Mouse (Mus musculus): ENCODE results near the gene Sox8. TPM values are rescaled to one million over a fixed set of nuclear protein-coding genes. Genes with fewer than 3 reads are reported as not detected.

Gene Sox8
- polyA plus RNA-seq, 1 experiment from 2014 or later = 25.1 TPM

GRCm38 (mm10) chr17:25565244-25565643 is 5.2 kb downstream of the Sox8 start:
- ATAC-seq = peak; percentile 25; the same call in 1 of the 2 replicates
- Histone ChIP-seq H3K9ac (ENCODE audit: low read depth, low read length) (no peak overlapping the region; the same call in 1 of the 2 replicates), H3K4me3 (ENCODE audit: low read length) (no peak overlapping the region; the same call in 1 of the 2 replicates), H3K9me3 (ENCODE audit: control insufficient read depth, low read length) (no peaks in the 10 kb centered on the region), H3K27me3 (replicated peaks; ENCODE audit: control insufficient read depth, insufficient read depth, low read length) (peaks cover 6% of the 10 kb centered on the region), H3K27ac (ENCODE audit: low read depth, low read length) (peak overlapping the region; percentile 76), H3K4me2 (ENCODE audit: low read length) (peak overlapping the region; percentile 43), H3K4me1 (ENCODE audit: control insufficient read depth, insufficient read depth, low read depth, low read length) (peaks cover 12% of the 10 kb centered on the region), H3K36me3 (ENCODE audit: control insufficient read depth, insufficient read depth, low read length) (no peaks in the 10 kb centered on the region)
- WGBS = 20% methylated on average over 6 of the region's 6 CpGs

- Histone ChIP-seq H3K4me3 (ENCODE audit: low read length) (no peak overlapping the region), H3K27ac (ENCODE audit: low read depth, low read length) (peak overlapping the region; percentile 69; the same call in 1 of the 2 replicates), H3K9ac (ENCODE audit: low read depth, low read length) (no peak overlapping the region), H3K4me1 (ENCODE audit: control insufficient read depth, insufficient read depth, low read depth, low read length) (peaks cover 6% of the 10 kb centered on the region; the same call in 1 of the 2 replicates), H3K27me3 (replicated peaks; ENCODE audit: control insufficient read depth, insufficient read depth, low read length) (peaks cover 4% of the 10 kb centered on the region), H3K4me2 (ENCODE audit: low read length) (0 out of 2 replicates have a peak overlapping the region, but pooled peaks have one; percentile 7), H3K9me3 (ENCODE audit: control insufficient read depth, low read length) (no peaks in the 10 kb centered on the region), H3K36me3 (ENCODE audit: control insufficient read depth, insufficient read depth, low read length) (no peaks in the 10 kb centered on the region)
- ATAC-seq = no peak
- WGBS = 61% methylated on average over 5 of the region's 5 CpGs
These were observed 6.0 kb downstream of the Sox8 start for GRCm38 (mm10) chr17:25564481-25564880.

- Histone ChIP-seq H3K36me3 (ENCODE audit: control insufficient read depth, insufficient read depth, low read length) (no peaks in the 10 kb centered on the region), H3K4me2 (ENCODE audit: low read length) (no peak overlapping the region), H3K27ac (ENCODE audit: low read depth, low read length) (peak overlapping the region; percentile 78), H3K9me3 (ENCODE audit: control insufficient read depth, low read length) (no peaks in the 10 kb centered on the region), H3K9ac (ENCODE audit: low read depth, low read length) (no peak overlapping the region), H3K4me1 (ENCODE audit: control insufficient read depth, insufficient read depth, low read depth, low read length) (peaks cover 14% of the 10 kb centered on the region), H3K4me3 (ENCODE audit: low read length) (no peak overlapping the region), H3K27me3 (replicated peaks; ENCODE audit: control insufficient read depth, insufficient read depth, low read length) (no peaks in the 10 kb centered on the region)
- WGBS = 17% methylated on average over 16 of the region's 16 CpGs
- ATAC-seq = peak; percentile 91
These were observed 9.1 kb downstream of the Sox8 start for GRCm38 (mm10) chr17:25561223-25562028.

GRCm38 (mm10) chr17:25560554-25561222 is 9.8 kb downstream of the Sox8 start:
- no peak overlapping the region for H3K4me3 ChIP-seq (ENCODE audit: low read length)
- no peak overlapping the region for H3K9ac ChIP-seq (ENCODE audit: low read depth, low read length)
- no peak for ATAC-seq
- H3K9me3 ChIP-seq (ENCODE audit: control insufficient read depth, low read length) = no peaks in the 10 kb centered on the region
- no peak overlapping the region for H3K4me2 ChIP-seq (ENCODE audit: low read length)
- WGBS = 29% methylated on average over 5 of the region's 5 CpGs
- H3K36me3 ChIP-seq (ENCODE audit: control insufficient read depth, insufficient read depth, low read length) = no peaks in the 10 kb centered on the region
- no peaks in the 10 kb centered on the region for H3K27me3 ChIP-seq (replicated peaks; ENCODE audit: control insufficient read depth, insufficient read depth, low read length)
- H3K4me1 ChIP-seq (ENCODE audit: control insufficient read depth, insufficient read depth, low read depth, low read length) = peaks cover 22% of the 10 kb centered on the region
- peak overlapping the region; percentile 78 for H3K27ac ChIP-seq (ENCODE audit: low read depth, low read length)

GRCm38 (mm10) chr17:25559634-25560033 is 10.9 kb downstream of the Sox8 start:
- no peaks in the 10 kb centered on the region for H3K9me3 ChIP-seq (ENCODE audit: control insufficient read depth, low read length)
- H3K4me3 ChIP-seq (ENCODE audit: low read length) = no peak overlapping the region

GRCm38 (mm10) chr17:25556630-25557354 is 13.7 kb downstream of the Sox8 start:
- WGBS = 8% methylated on average over 21 of the region's 21 CpGs
- peaks cover 21% of the 10 kb centered on the region for H3K4me1 ChIP-seq (ENCODE audit: control insufficient read depth, insufficient read depth, low read depth, low read length)
- H3K9me3 ChIP-seq (ENCODE audit: control insufficient read depth, low read length) = no peaks in the 10 kb centered on the region
- H3K27ac ChIP-seq (ENCODE audit: low read depth, low read length) = peak overlapping the region; percentile 74
- H3K27me3 ChIP-seq (replicated peaks; ENCODE audit: control insufficient read depth, insufficient read depth, low read length) = no peaks in the 10 kb centered on the region
- peak; percentile 74 for ATAC-seq
- H3K4me3 ChIP-seq (ENCODE audit: low read length) = peak overlapping the region; percentile 35
- H3K9ac ChIP-seq (ENCODE audit: low read depth, low read length) = peak overlapping the region; percentile 45
- H3K4me2 ChIP-seq (ENCODE audit: low read length) = peak overlapping the region; percentile 64
- H3K36me3 ChIP-seq (ENCODE audit: control insufficient read depth, insufficient read depth, low read length) = no peaks in the 10 kb centered on the region

More at GRCm38 (mm10) chr17:25559634-25560033, 10.9 kb downstream of the Sox8 start:
- ATAC-seq = no peak
- Histone ChIP-seq H3K27ac (ENCODE audit: low read depth, low read length) (no peak overlapping the region), H3K4me1 (ENCODE audit: control insufficient read depth, insufficient read depth, low read depth, low read length) (peaks cover 24% of the 10 kb centered on the region), H3K27me3 (replicated peaks; ENCODE audit: control insufficient read depth, insufficient read depth, low read length) (no peaks in the 10 kb centered on the region), H3K36me3 (ENCODE audit: control insufficient read depth, insufficient read depth, low read length) (no peaks in the 10 kb centered on the region), H3K9ac (ENCODE audit: low read depth, low read length) (no peak overlapping the region), H3K4me2 (ENCODE audit: low read length) (no peak overlapping the region)
- 32% methylated on average over 4 of the region's 4 CpGs for WGBS

GRCm38 (mm10) chr17:25555666-25556629 is 14.5 kb downstream of the Sox8 start:
- 6% methylated on average over 29 of the region's 29 CpGs for WGBS

GRCm38 (mm10) chr17:25555159-25555558 is 15.3 kb downstream of the Sox8 start:
- WGBS = 59% methylated on average over 3 of the region's 3 CpGs
- ATAC-seq = no peak

More at GRCm38 (mm10) chr17:25555666-25556629, 14.5 kb downstream of the Sox8 start:
- H3K4me2 ChIP-seq (ENCODE audit: low read length) = peak overlapping the region; percentile 64
- peaks cover 21% of the 10 kb centered on the region for H3K4me1 ChIP-seq (ENCODE audit: control insufficient read depth, insufficient read depth, low read depth, low read length)
- H3K9ac ChIP-seq (ENCODE audit: low read depth, low read length) = peak overlapping the region; percentile 45
- H3K36me3 ChIP-seq (ENCODE audit: control insufficient read depth, insufficient read depth, low read length) = no peaks in the 10 kb centered on the region
- H3K9me3 ChIP-seq (ENCODE audit: control insufficient read depth, low read length) = no peaks in the 10 kb centered on the region
- peak overlapping the region; percentile 35 for H3K4me3 ChIP-seq (ENCODE audit: low read length)
- ATAC-seq = peak; percentile 66
- no peaks in the 10 kb centered on the region for H3K27me3 ChIP-seq (replicated peaks; ENCODE audit: control insufficient read depth, insufficient read depth, low read length)
- peak overlapping the region; percentile 74 for H3K27ac ChIP-seq (ENCODE audit: low read depth, low read length)

More at GRCm38 (mm10) chr17:25555159-25555558, 15.3 kb downstream of the Sox8 start:
- no peaks in the 10 kb centered on the region for H3K36me3 ChIP-seq (ENCODE audit: control insufficient read depth, insufficient read depth, low read length)
- H3K4me3 ChIP-seq (ENCODE audit: low read length) = no peak overlapping the region
- no peaks in the 10 kb centered on the region for H3K27me3 ChIP-seq (replicated peaks; ENCODE audit: control insufficient read depth, insufficient read depth, low read length)
- no peak overlapping the region for H3K4me2 ChIP-seq (ENCODE audit: low read length)
- H3K9me3 ChIP-seq (ENCODE audit: control insufficient read depth, low read length) = no peaks in the 10 kb centered on the region
- H3K4me1 ChIP-seq (ENCODE audit: control insufficient read depth, insufficient read depth, low read depth, low read length) = peaks cover 21% of the 10 kb centered on the region
- no peak overlapping the region for H3K9ac ChIP-seq (ENCODE audit: low read depth, low read length)
- peak overlapping the region; percentile 74; the same call in 1 of the 2 replicates for H3K27ac ChIP-seq (ENCODE audit: low read depth, low read length)
